28 mouse cellular contexts compared by ENCODE assay signal in the genomic region with DNA sequence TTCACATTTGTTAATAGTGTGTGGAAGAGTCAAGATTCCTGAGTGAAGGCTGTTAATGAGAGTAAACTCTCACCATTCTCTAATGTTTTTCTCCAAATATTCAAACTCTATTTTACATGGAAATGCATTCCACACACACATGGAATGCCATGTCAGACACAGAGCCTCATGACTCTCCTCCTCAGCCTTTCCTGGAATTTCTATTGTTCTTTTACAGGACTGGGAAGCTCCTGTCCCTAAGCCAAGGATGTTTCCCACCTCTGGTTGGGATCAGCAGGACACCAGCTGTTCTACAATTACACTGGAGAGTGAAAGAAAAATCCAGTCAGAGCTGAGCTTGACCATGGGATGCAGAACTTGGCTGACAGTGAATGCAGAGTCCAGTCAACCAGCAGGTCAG.
A peak's percentile ranks its signal among the peaks of the same experiment; 100 is the strongest.
DNase-seq lines count a peak whose midpoint lies in the region; ATAC-seq and TF ChIP-seq lines count a peak whose summit lies in the region.
"Had no signal": no experiment of that assay in that cellular context is flagged by ENCODE, and none has a peak within 500 bp of the region (broad histone marks: within the 10 kb centered on the region; RNA-seq: fewer than 3 reads in every experiment).

No protein-coding gene starts in this region.

- no peaks in the 10 kb centered on the region for H3K36me3 ChIP-seq in kidney, postnatal 0 days (ENCODE audit: insufficient read depth, low read length)
- H3K36me3 ChIP-seq: embryonic facial prominence, embryonic 10.5 days; embryonic facial prominence, embryonic 13.5 days; forebrain, embryonic 10.5 days; heart, embryonic 13.5 days; hindbrain, embryonic 10.5 days; hindbrain, embryonic 13.5 days; intestine, embryonic 15.5 days had no signal

- H3K4me2 ChIP-seq in kidney, postnatal 0 days (ENCODE audit: low read length): no peak overlapping the region
- H3K4me2 ChIP-seq: embryonic facial prominence, embryonic 13.5 days; forebrain, embryonic 13.5 days; hindbrain, embryonic 13.5 days; intestine, embryonic 15.5 days had no signal

- no peaks in the 10 kb centered on the region for H3K27me3 ChIP-seq in kidney, postnatal 0 days (ENCODE audit: insufficient read depth, low read length)
- H3K27me3 ChIP-seq: embryonic facial prominence, embryonic 13.5 days; forebrain, embryonic 13.5 days; heart, embryonic 13.5 days; hindbrain, embryonic 13.5 days; intestine, embryonic 15.5 days had no signal

- no peak for TF ChIP-seq CTCF in kidney, postnatal 0 days (IDR thresholded peaks at IDR 0.05; ENCODE audit: low read depth)

- ATAC-seq in kidney, postnatal 0 days (replicated peaks; ENCODE audit: low FRiP score, low read depth): no peak
- ATAC-seq: forebrain, embryonic 13.5 days; forebrain, embryonic 16.5 days; hindbrain, embryonic 16.5 days; intestine, embryonic 15.5 days had no signal

- H3K4me1 ChIP-seq in kidney, postnatal 0 days (replicated peaks; ENCODE audit: insufficient read depth, low read length): no peaks in the 10 kb centered on the region
- H3K4me1 ChIP-seq: forebrain, embryonic 13.5 days; hindbrain, embryonic 13.5 days; intestine, embryonic 15.5 days had no signal

- no peak overlapping the region for H3K9ac ChIP-seq in kidney, postnatal 0 days (ENCODE audit: low read depth, low read length)
- H3K9ac ChIP-seq: embryonic facial prominence, embryonic 13.5 days; forebrain, embryonic 13.5 days; heart, embryonic 13.5 days; hindbrain, embryonic 13.5 days; intestine, embryonic 15.5 days had no signal

- H3K9me3 ChIP-seq in kidney, postnatal 0 days (replicated peaks; ENCODE audit: low read length): no peaks in the 10 kb centered on the region
- H3K9me3 ChIP-seq: embryonic facial prominence, embryonic 10.5 days; embryonic facial prominence, embryonic 13.5 days; forebrain, embryonic 10.5 days; forebrain, embryonic 13.5 days; heart, embryonic 13.5 days; hindbrain, embryonic 10.5 days; hindbrain, embryonic 13.5 days; intestine, embryonic 15.5 days had no signal

- DNase-seq in kidney, postnatal 0 days (ENCODE audit: low spot score): peak; percentile 8
- DNase-seq in kidney, postnatal 36 days: no peak
- peak; percentile 73 for DNase-seq in Muller cell, postnatal 12 days (ENCODE audit: inconsistent ontology term)
- DNase-seq in R1 (ENCODE audit: low read depth, low spot score): peak; percentile 2
- DNase-seq in cerebellum, adult 11 months: no peak
- no peak for DNase-seq in T-cell, adult 2 months (ENCODE audit: low spot score)
- DNase-seq: adrenal gland, adult 2 months; adrenal gland, postnatal 14 days; cerebellum, adult 11-12 months; cerebellum, adult 8-10 months; cerebellum, postnatal 10 days; cerebellum, postnatal 36 days; embryo, embryonic 11 days; gastrocnemius, postnatal 10 days; heart, adult 11 months; heart, postnatal 10 days; heart, postnatal 36 days; kidney, adult 11 months had no signal

- H3K27ac ChIP-seq in kidney, postnatal 0 days: no peak overlapping the region
- H3K27ac ChIP-seq: embryonic facial prominence, embryonic 10.5 days; embryonic facial prominence, embryonic 13.5 days; forebrain, embryonic 10.5 days; forebrain, embryonic 13.5 days; hindbrain, embryonic 10.5 days; hindbrain, embryonic 13.5 days; intestine, embryonic 15.5 days had no signal

- H3K4me3 ChIP-seq in kidney, postnatal 0 days (replicated peaks; ENCODE audit: low read depth, low read length): no peak overlapping the region
- H3K4me3 ChIP-seq: embryonic facial prominence, embryonic 10.5 days; embryonic facial prominence, embryonic 13.5 days; forebrain, embryonic 10.5 days; forebrain, embryonic 13.5 days; heart, embryonic 13.5 days; hindbrain, embryonic 10.5 days; hindbrain, embryonic 13.5 days; intestine, embryonic 15.5 days had no signal

Comparison
In these comparisons a context has a peak if more than half of its experiments do, and no peak if none do; other contexts are left out.
1. DNase-seq: peak in kidney, postnatal 0 days (single experiment), Muller cell, postnatal 12 days (single experiment) and R1 (single experiment); none in kidney, postnatal 36 days (0 of 2), cerebellum, adult 11 months (single experiment) and T-cell, adult 2 months (single experiment).